Mouse (Mus musculus) bone marrow, adult 2 months (tissue): ENCODE measurements around the gene Cldn18. TPM values are rescaled to one million over a fixed set of nuclear protein-coding genes. Genes with fewer than 3 reads are reported as not detected.
A peak's percentile ranks its signal among the peaks of the same experiment; 100 is the strongest.

Source experiments
- H3K27ac ChIP-seq: fragments of 200-500 bp; 2 replicates; pipeline ENCODE4 v1.5.1; 2012; ENCODE audit warnings: low read depth, mild to moderate bottlenecking, control low read depth, inconsistent platforms, low read length; ENCODE audit not compliant: control insufficient read depth, poor library complexity, insufficient read depth
- H3K4me1 ChIP-seq: fragments of 200-500 bp; 2 replicates; pipeline ENCODE4 v1.6.1; 2011; ENCODE audit warnings: low read length; ENCODE audit not compliant: control insufficient read depth, insufficient read depth
- H3K4me3 ChIP-seq: fragments of 200-500 bp; replicated peaks from 2 replicates; pipeline ENCODE3; 2011; ENCODE audit warnings: mild to moderate bottlenecking, low read depth, low read length, control low read depth; ENCODE audit not compliant: control insufficient read depth
- CTCF ChIP-seq: fragments of 200-500 bp; IDR thresholded peaks from 2 replicates; pipeline ENCODE4 v1.5.1; 2011; ENCODE audit warnings: low read length, control low read depth; ENCODE audit not compliant: control insufficient read depth, insufficient read depth
- POLR2A ChIP-seq: fragments of 200-500 bp; IDR thresholded peaks from 2 replicates; pipeline ENCODE4 v1.6.1; 2011; ENCODE audit warnings: low read depth, mild to moderate bottlenecking, control low read depth, low read length, borderline replicate concordance; ENCODE audit not compliant: control insufficient read depth
- WGBS: fragments of 180-500 bp; shearing (Covaris S2); methylation state at CpG from one replicate; pipeline ENCODE4 v1.1.7; 2018; 5-methylcytosine and 5-hydroxymethylcytosine counted together
- polyA plus RNA-seq: library from polyadenylated mRNA; stranded (reverse); fragments of >200 nt; gene quantifications from 2 replicates; pipeline ENCODE4 v1.2.4, GENCODE M21; 2011; ENCODE audit warnings: low replicate concordance; ENCODE audit not compliant: missing spikeins, insufficient read depth, insufficient read length

The Cldn18 gene
- polyA plus RNA-seq, 1 experiment, result 0.60 TPM

DNA sequence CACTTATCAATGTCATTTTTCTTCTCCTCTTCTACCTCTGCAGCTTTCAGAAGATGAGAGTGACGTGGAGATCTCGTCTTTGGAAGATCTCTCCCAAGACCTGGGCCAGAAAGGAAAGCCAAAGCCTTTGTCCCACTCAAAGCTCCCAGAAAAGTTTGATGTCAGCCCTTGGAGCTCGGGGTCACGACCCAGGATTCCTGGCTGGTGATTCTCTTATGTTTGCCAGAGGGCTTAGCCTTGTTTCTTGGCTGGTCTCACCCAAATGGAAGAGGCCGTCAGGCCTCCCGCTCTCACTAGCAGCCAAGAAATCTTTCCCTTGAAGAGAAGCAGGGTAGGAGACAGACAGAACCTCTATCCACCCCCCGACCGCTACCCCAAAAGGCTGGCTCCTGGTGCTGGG is 49.5 kb downstream of the Cldn18 start:
- WGBS, result 84% methylated on average over 8 of the region's 8 CpGs
- Histone ChIP-seq H3K4me1 (no peaks in the 10 kb centered on the region), H3K4me3 (no peak overlapping the region), H3K27ac (no peak overlapping the region)
- TF ChIP-seq POLR2A (no peak), CTCF (no peak)

DNA sequence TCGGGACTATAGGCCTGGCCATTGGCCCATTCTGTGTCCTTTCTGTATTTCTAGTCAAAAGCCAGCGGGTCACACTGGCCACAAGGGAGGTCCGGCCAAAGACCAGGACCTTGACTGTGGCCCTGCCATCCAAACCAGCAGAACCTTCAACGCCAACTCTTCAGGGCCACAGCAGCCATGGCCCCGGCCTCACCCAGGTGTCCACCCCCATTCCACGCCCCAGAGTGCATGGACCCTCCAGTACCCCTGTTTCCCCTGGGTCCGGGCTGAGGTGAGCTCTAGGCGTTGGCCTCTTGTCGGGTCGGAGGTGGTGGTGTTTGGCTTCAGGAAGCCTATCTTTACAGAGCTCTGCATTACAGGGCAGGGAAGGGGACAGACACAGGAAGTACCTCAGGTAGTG is 54.2 kb downstream of the Cldn18 start:
- Histone ChIP-seq H3K27ac (no peak overlapping the region), H3K4me1 (no peaks in the 10 kb centered on the region), H3K4me3 (no peak overlapping the region)
- TF ChIP-seq CTCF (no peak), POLR2A (no peak)
- WGBS, result 74% methylated on average over 10 of the region's 10 CpGs

DNA sequence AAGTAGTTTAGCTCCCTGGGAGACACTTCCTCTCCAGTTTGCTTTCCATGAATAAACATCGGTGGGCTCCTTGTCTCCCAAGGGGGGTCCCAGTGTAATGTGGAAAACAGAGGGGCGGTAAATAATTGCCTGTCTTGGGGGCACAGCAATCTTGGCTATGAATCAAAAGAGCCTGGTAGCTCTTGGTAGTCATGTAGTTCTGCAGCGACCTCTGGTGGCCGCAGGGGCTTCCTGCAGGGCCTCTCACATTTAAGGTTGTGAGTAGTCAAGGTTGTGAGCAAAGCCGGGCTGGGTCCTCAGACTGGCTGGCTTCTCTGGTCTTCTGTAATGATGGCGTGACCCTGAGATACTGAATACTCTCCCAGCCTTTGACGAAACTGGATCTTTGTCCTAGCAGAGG is 54.7 kb downstream of the Cldn18 start:
- WGBS, result 24% methylated on average over 7 of the region's 7 CpGs
- Histone ChIP-seq H3K27ac (no peak overlapping the region), H3K4me1 (no peaks in the 10 kb centered on the region), H3K4me3 (no peak overlapping the region)
- TF ChIP-seq POLR2A (no peak), CTCF (peak; percentile 69; the same call in 1 of the 2 replicates)

DNA sequence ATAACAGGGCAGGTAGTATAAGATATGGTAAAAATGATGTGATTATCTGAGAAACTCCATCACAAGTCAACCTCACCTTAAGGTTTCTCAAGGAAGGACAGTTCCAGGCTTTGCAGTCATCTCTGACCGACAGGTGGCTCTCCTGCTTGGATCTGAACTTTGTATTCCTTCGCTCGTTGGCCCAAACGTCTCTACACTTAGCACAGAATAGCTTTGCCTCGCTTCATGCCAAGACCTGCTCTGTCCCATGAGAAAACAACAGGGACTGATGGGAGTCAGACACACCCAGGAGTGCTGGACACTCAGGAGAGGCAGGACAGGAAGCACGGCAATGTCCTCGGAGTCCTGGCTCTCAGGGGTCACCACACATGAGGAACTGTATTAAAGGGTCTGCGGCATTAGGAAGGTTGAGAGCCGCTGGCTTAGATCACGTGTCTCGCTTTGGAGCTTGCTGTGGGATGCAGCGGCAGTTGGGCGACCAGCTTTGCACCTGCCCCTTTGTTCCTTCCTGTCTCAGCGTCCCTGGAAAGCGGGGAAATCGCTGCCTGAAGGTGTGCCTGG is 55.4 kb downstream of the Cldn18 start:
- Histone ChIP-seq H3K27ac (no peak overlapping the region), H3K4me3 (no peak overlapping the region), H3K4me1 (no peaks in the 10 kb centered on the region)
- no peak for TF ChIP-seq POLR2A
- no peak for TF ChIP-seq CTCF
- 73% methylated on average over 16 of the region's 16 CpGs for WGBS

DNA sequence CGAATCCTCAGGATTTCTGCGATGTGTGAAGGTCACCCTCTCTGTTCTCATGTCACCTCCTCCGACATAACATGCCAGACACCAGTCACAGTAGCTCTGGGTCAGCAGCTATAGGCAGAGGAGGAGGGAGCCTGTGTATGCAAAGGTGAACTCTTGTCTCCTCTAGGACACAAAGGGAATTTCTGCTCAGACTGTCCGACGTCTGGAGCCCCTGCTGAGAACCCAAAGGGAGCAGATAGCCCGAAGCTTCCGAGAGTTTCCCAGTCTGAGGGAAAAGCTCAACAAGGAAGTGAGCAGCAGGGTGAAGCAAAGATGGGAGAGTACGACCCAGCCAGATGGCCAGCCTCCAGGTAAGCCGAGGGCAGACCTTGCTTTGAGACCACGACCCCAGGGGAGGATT is 56.3 kb downstream of the Cldn18 start:
- TF ChIP-seq CTCF, result no peak
- no peak for TF ChIP-seq POLR2A
- WGBS, result 85% methylated on average over 10 of the region's 10 CpGs
- H3K4me1 ChIP-seq, result no peaks in the 10 kb centered on the region
- no peak overlapping the region for H3K4me3 ChIP-seq
- H3K27ac ChIP-seq, result no peak overlapping the region

- H3K4me3 ChIP-seq, result no peak overlapping the region
- no peak overlapping the region for H3K27ac ChIP-seq
- WGBS, result 82% methylated on average over 6 of the region's 6 CpGs
- TF ChIP-seq CTCF (no peak), POLR2A (no peak)
- H3K4me1 ChIP-seq, result no peaks in the 10 kb centered on the region
These were observed 71.0 kb downstream of the Cldn18 start for GRCm38 (mm10) chr9:99646102-99646501.

DNA sequence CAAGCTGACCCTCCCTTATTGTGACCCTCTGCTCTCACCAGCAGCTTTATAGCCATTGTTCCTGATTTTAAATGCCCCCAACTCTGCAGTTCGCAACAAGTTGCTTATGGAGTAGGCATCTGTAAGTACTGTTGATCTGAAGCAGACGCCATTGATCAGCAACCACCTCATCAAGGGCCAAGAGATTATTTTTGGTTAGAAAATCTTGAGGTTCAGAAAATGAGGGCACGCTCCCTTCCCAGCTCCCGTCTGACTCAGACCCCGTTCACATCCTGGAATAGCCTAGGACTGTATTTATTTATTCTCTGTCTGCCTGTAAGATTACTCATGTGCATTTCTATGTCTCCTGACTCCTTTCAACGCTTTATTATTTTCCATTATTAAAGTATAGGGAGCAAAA is 71.7 kb downstream of the Cldn18 start:
- Histone ChIP-seq H3K4me3 (no peak overlapping the region), H3K27ac (no peak overlapping the region), H3K4me1 (no peaks in the 10 kb centered on the region)
- 81% methylated on average over 6 of the region's 6 CpGs for WGBS
- TF ChIP-seq POLR2A (no peak), CTCF (no peak)

DNA sequence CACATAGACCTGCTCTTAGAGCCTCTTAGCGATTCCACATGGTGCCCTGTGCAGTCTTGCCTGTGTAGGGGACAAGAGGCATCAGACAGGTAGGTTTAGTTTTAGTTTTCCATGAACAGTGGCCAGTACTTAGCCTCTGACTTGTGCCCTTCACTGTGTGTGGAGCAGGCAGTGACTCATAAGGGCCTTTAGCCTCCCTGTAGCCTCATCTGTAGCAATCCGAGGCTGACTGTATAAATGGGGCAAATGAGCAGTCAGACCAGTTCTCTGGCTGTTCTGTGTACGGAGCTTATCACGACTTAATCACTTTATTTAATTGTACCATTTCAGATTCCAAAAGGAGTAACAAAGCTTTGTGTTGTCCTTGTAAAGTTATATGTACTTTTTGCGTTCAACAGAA is 77.1 kb downstream of the Cldn18 start:
- 80% methylated on average over 5 of the region's 5 CpGs for WGBS
- TF ChIP-seq CTCF (no peak), POLR2A (no peak)
- Histone ChIP-seq H3K4me3 (no peak overlapping the region), H3K4me1 (no peaks in the 10 kb centered on the region), H3K27ac (no peak overlapping the region)

Other genes with a start within 250 kb of the Cldn18 start
- gene Armc8, start 148.4 kb downstream of the Cldn18 start, polyA plus RNA-seq, result 8.0 and 11.9 TPM in 2 replicates
- gene Dbr1, start 141.5 kb downstream of the Cldn18 start, polyA plus RNA-seq, result 15.1 and 16.2 TPM in 2 replicates
- gene A4gnt, start 104.8 kb downstream of the Cldn18 start, polyA plus RNA-seq, result not detected in 2 replicates
- gene Dzip1l, start 87.8 kb downstream of the Cldn18 start, polyA plus RNA-seq, result 0.45 and 1.0 TPM in 2 replicates
- gene Sox14, start 158.9 kb upstream of the Cldn18 start, polyA plus RNA-seq, result not detected in 2 replicates